Mouse (Mus musculus): ENCODE results near the gene Nlgn2. TPM values are rescaled to one million over a fixed set of nuclear protein-coding genes. Genes with fewer than 3 reads are reported as not detected.
"Not testable (repeated sequence)": the region's sequence is repeated elsewhere in the genome, so short reads cannot be mapped to it uniquely, and the experiment has no call there.

Nlgn2 gene
- polyA plus RNA-seq, 1 experiment = 18.3 TPM

GRCm38 (mm10) chr11:69863729-69864128 lies 26.1 kb upstream of the Nlgn2 start:
- not testable (repeated sequence) for DNase-seq (ENCODE audit: low spot score)

GRCm38 (mm10) chr11:69858113-69858998 lies 20.8 kb upstream of the Nlgn2 start, which contains the start of gene Tnk1:
Gene Tnk1 (minus strand): TSS chr11:69858730.
- DNase-seq (ENCODE audit: low spot score) = no peak

- DNase-seq (ENCODE audit: low spot score) = no peak
Measured at GRCm38 (mm10) chr11:69855347-69855746, 17.8 kb upstream of the Nlgn2 start.

- DNase-seq (ENCODE audit: low spot score) = no peak
Measured at GRCm38 (mm10) chr11:69854680-69855079, 17.1 kb upstream of the Nlgn2 start.

GRCm38 (mm10) chr11:69853994-69854393 lies 16.4 kb upstream of the Nlgn2 start:
- no peak for DNase-seq (ENCODE audit: low spot score)

GRCm38 (mm10) chr11:69850754-69851153 lies 13.2 kb upstream of the Nlgn2 start:
- no peak for DNase-seq (ENCODE audit: low spot score)

- no peak for DNase-seq (ENCODE audit: low spot score)
Measured at GRCm38 (mm10) chr11:69849884-69850283, 12.3 kb upstream of the Nlgn2 start.

GRCm38 (mm10) chr11:69849128-69849527 lies 11.5 kb upstream of the Nlgn2 start:
- no peak for DNase-seq (ENCODE audit: low spot score)

- no peak for DNase-seq (ENCODE audit: low spot score)
Measured at GRCm38 (mm10) chr11:69848021-69848420, 10.4 kb upstream of the Nlgn2 start.

- no peak for DNase-seq (ENCODE audit: low spot score)
Measured at GRCm38 (mm10) chr11:69846738-69847688, 9.4 kb upstream of the Nlgn2 start.

- DNase-seq (ENCODE audit: low spot score) = peak; percentile 92
Measured at GRCm38 (mm10) chr11:69846198-69846680, 8.7 kb upstream of the Nlgn2 start, which contains the start of gene Plscr3. Gene Plscr3 (plus strand): TSS chr11:69846376.

GRCm38 (mm10) chr11:69838714-69839104 lies 1.1 kb upstream of the Nlgn2 start:
- no peak for DNase-seq (ENCODE audit: low spot score)

- peak; percentile 79 for DNase-seq (ENCODE audit: low spot score)
Measured at GRCm38 (mm10) chr11:69837952-69838713, 549 bp upstream of the Nlgn2 start, which contains the start of gene Tmem256. Gene Tmem256 (plus strand): TSS chr11:69838514.

- DNase-seq (ENCODE audit: low spot score) = no peak
Measured at GRCm38 (mm10) chr11:69836703-69837576, 644 bp downstream of the Nlgn2 start.

GRCm38 (mm10) chr11:69835966-69836335 lies 1.6 kb downstream of the Nlgn2 start:
- DNase-seq (ENCODE audit: low spot score) = no peak

GRCm38 (mm10) chr11:69835326-69835965 lies 2.1 kb downstream of the Nlgn2 start:
- no peak for DNase-seq (ENCODE audit: low spot score)

- DNase-seq (ENCODE audit: low spot score) = no peak
Measured at GRCm38 (mm10) chr11:69834001-69834549, 3.5 kb downstream of the Nlgn2 start.

- DNase-seq (ENCODE audit: low spot score) = no peak
Measured at GRCm38 (mm10) chr11:69833554-69833953, 4.0 kb downstream of the Nlgn2 start.

GRCm38 (mm10) chr11:69828832-69829231 lies 8.8 kb downstream of the Nlgn2 start:
- no peak for DNase-seq (ENCODE audit: low spot score)

All from urinary bladder, adult 2 months (tissue).